17 mouse cellular contexts compared by ENCODE assay signal in the genomic region with DNA sequence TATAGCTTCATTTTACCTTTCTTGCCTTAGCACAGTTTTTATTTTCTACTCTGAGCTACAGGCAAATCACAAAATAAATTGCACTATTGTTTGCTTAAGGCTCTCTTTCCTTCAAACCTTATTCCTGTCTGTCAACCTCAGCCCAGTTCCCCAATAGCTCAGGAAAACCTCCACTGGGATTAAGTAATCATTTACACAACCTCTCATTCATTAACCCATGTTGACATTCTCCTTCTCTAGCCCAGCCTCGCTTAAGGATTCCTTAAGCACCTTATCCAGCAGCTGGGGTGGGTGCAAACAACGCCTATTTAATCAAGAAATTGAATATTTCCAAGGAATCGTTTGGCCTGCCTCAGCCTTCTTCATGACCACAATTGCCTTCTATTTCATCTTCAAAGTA. TPM values are rescaled to one million over a fixed set of nuclear protein-coding genes. Genes with fewer than 3 reads are reported as not detected.
DNase-seq lines count a peak whose midpoint lies in the region; ATAC-seq lines count a peak whose summit lies in the region.
"Had no signal": no experiment of that assay in that cellular context is flagged by ENCODE, and none has a peak within 500 bp of the region (broad histone marks: within the 10 kb centered on the region; RNA-seq: fewer than 3 reads in every experiment).

No protein-coding gene starts in this region.

- no peak overlapping the region for H3K27ac ChIP-seq in kidney, embryonic 14.5 days (ENCODE audit: low read depth, low read length)
- no peak overlapping the region for H3K27ac ChIP-seq in midbrain, embryonic 11.5 days (ENCODE audit: low read depth, low read length)
- H3K27ac ChIP-seq in midbrain, embryonic 14.5 days (replicated peaks; ENCODE audit: low read depth, low read length): no peak overlapping the region
- H3K27ac ChIP-seq in liver, embryonic 16.5 days (ENCODE audit: low read length): no peak overlapping the region
- H3K27ac ChIP-seq: embryonic facial prominence, embryonic 13.5 days; gastrocnemius, adult 2 months; limb, embryonic 12.5 days; midbrain, embryonic 15.5 days had no signal

- no peaks in the 10 kb centered on the region for H3K36me3 ChIP-seq in kidney, embryonic 14.5 days (ENCODE audit: control insufficient read depth, insufficient read depth, low read length)
- H3K36me3 ChIP-seq in midbrain, embryonic 11.5 days (ENCODE audit: control insufficient read depth, insufficient read depth, low read length): no peaks in the 10 kb centered on the region
- H3K36me3 ChIP-seq in midbrain, embryonic 14.5 days (ENCODE audit: control insufficient read depth, insufficient read depth, low read length): no peaks in the 10 kb centered on the region
- no peaks in the 10 kb centered on the region for H3K36me3 ChIP-seq in liver, embryonic 16.5 days (ENCODE audit: control insufficient read depth, insufficient read depth)
- H3K36me3 ChIP-seq: embryonic facial prominence, embryonic 13.5 days; limb, embryonic 12.5 days; midbrain, embryonic 15.5 days had no signal

- H3K4me3 ChIP-seq in kidney, embryonic 14.5 days (ENCODE audit: low read length): no peak overlapping the region
- H3K4me3 ChIP-seq in midbrain, embryonic 11.5 days (ENCODE audit: low read depth, low read length): no peak overlapping the region
- no peak overlapping the region for H3K4me3 ChIP-seq in midbrain, embryonic 14.5 days (replicated peaks; ENCODE audit: low read depth, low read length)
- H3K4me3 ChIP-seq in liver, embryonic 16.5 days (ENCODE audit: low read depth, low read length): no peak overlapping the region
- H3K4me3 ChIP-seq: embryonic facial prominence, embryonic 13.5 days; gastrocnemius, adult 2 months; limb, embryonic 12.5 days; midbrain, embryonic 15.5 days had no signal

- 56% methylated on average over 3 of the region's 3 CpGs for WGBS in kidney, embryonic 14.5 days
- 55% methylated on average over 3 of the region's 3 CpGs for WGBS in midbrain, embryonic 11.5 days
- WGBS in midbrain, embryonic 14.5 days: 59% methylated on average over 3 of the region's 3 CpGs
- WGBS in liver, embryonic 16.5 days (ENCODE audit: insufficient replicate concordance): 45% methylated on average over 3 of the region's 3 CpGs

- ATAC-seq in kidney, embryonic 14.5 days (ENCODE audit: low FRiP score, low TSS enrichment): no peak
- 0 out of 2 replicates have a peak, but pooled peaks have one; percentile 42 for ATAC-seq in midbrain, embryonic 11.5 days (ENCODE audit: low FRiP score)
- ATAC-seq in midbrain, embryonic 14.5 days (ENCODE audit: low FRiP score, low TSS enrichment): no peak
- ATAC-seq in liver, embryonic 16.5 days (ENCODE audit: low read depth): peak; percentile 77
- ATAC-seq: midbrain, embryonic 15.5 days had no signal

- H3K4me2 ChIP-seq in kidney, embryonic 14.5 days (replicated peaks; ENCODE audit: low read depth, low read length): no peak overlapping the region
- H3K4me2 ChIP-seq in midbrain, embryonic 11.5 days: no peak overlapping the region
- no peak overlapping the region for H3K4me2 ChIP-seq in midbrain, embryonic 14.5 days (ENCODE audit: low read length)
- H3K4me2 ChIP-seq in liver, embryonic 16.5 days (ENCODE audit: low read depth, low read length): no peak overlapping the region
- H3K4me2 ChIP-seq: embryonic facial prominence, embryonic 13.5 days; limb, embryonic 12.5 days; midbrain, embryonic 15.5 days had no signal

- no peaks in the 10 kb centered on the region for H3K4me1 ChIP-seq in kidney, embryonic 14.5 days (ENCODE audit: control insufficient read depth, insufficient read depth, low read length)
- no peaks in the 10 kb centered on the region for H3K4me1 ChIP-seq in midbrain, embryonic 11.5 days (ENCODE audit: control insufficient read depth, insufficient read depth, low read length)
- H3K4me1 ChIP-seq in midbrain, embryonic 14.5 days (ENCODE audit: control insufficient read depth, insufficient read depth, low read length): no peaks in the 10 kb centered on the region
- no peaks in the 10 kb centered on the region; the same call in 1 of the 2 replicates for H3K4me1 ChIP-seq in liver, embryonic 16.5 days (ENCODE audit: control insufficient read depth, low read depth, low read length)
- H3K4me1 ChIP-seq: embryonic facial prominence, embryonic 13.5 days; limb, embryonic 12.5 days; midbrain, embryonic 15.5 days had no signal

- no peaks in the 10 kb centered on the region for H3K27me3 ChIP-seq in kidney, embryonic 14.5 days (ENCODE audit: control insufficient read depth, insufficient read depth, low read length)
- no peaks in the 10 kb centered on the region for H3K27me3 ChIP-seq in midbrain, embryonic 11.5 days (ENCODE audit: control insufficient read depth, insufficient read depth, low read length)
- no peaks in the 10 kb centered on the region for H3K27me3 ChIP-seq in midbrain, embryonic 14.5 days (ENCODE audit: control insufficient read depth, insufficient read depth, low read length)
- no peaks in the 10 kb centered on the region for H3K27me3 ChIP-seq in liver, embryonic 16.5 days (ENCODE audit: control insufficient read depth, insufficient read depth, low read depth, low read length)
- H3K27me3 ChIP-seq: embryonic facial prominence, embryonic 13.5 days; limb, embryonic 12.5 days; midbrain, embryonic 15.5 days had no signal

- peak; percentile 75 for DNase-seq in kidney, adult 9 months
- DNase-seq in midbrain, embryonic 11.5 days (ENCODE audit: low spot score, missing footprints): no peak
- no peak for DNase-seq in midbrain, embryonic 14.5 days
- peak; percentile 28 for DNase-seq in yolk sac, embryonic 10.5 days (ENCODE audit: low spot score)
- no peak for DNase-seq in adrenal gland, adult 18-20 months (ENCODE audit: low spot score in 2 of 2)
- DNase-seq in gastrocnemius, postnatal 25 days: no peak
- DNase-seq: adrenal gland, postnatal 25 days; B cell, adult 2 months; cerebellum, adult 8-10 months; gastrocnemius, adult 2 months; layer of hippocampus, adult 9-11 months; thymus, postnatal 14 days had no signal

- no peak overlapping the region for H3K9ac ChIP-seq in kidney, embryonic 14.5 days (ENCODE audit: low read depth, low read length)
- no peak overlapping the region for H3K9ac ChIP-seq in midbrain, embryonic 11.5 days (ENCODE audit: low read length)
- H3K9ac ChIP-seq in midbrain, embryonic 14.5 days (replicated peaks; ENCODE audit: low read length): no peak overlapping the region
- no peak overlapping the region for H3K9ac ChIP-seq in liver, embryonic 16.5 days (ENCODE audit: low read depth, low read length)
- H3K9ac ChIP-seq: embryonic facial prominence, embryonic 13.5 days; limb, embryonic 12.5 days; midbrain, embryonic 15.5 days had no signal

- no peaks in the 10 kb centered on the region for H3K9me3 ChIP-seq in kidney, embryonic 14.5 days (ENCODE audit: control insufficient read depth, low read length)
- H3K9me3 ChIP-seq in midbrain, embryonic 11.5 days (ENCODE audit: control insufficient read depth, low read length): no peaks in the 10 kb centered on the region
- H3K9me3 ChIP-seq in midbrain, embryonic 14.5 days (ENCODE audit: control insufficient read depth, low read length): no peaks in the 10 kb centered on the region
- no peaks in the 10 kb centered on the region for H3K9me3 ChIP-seq in liver, embryonic 16.5 days (replicated peaks; ENCODE audit: control insufficient read depth, low read length)
- H3K9me3 ChIP-seq: embryonic facial prominence, embryonic 13.5 days; limb, embryonic 12.5 days; midbrain, embryonic 15.5 days had no signal

RNA-seq across cellular contexts. Expression of a gene that starts 40.1 kb away (rescaled TPM):
- polyA plus RNA-seq in kidney, embryonic 14.5 days (2014; fragmentation: Nextera tagmentation; extraction: Ambion mirVana): 10.0 and 25.3 TPM in 2 replicates
- 1.1 and 1.6 TPM in 2 replicates for polyA plus RNA-seq in midbrain, embryonic 11.5 days (2014; fragmentation: Nextera tagmentation; extraction: Ambion mirVana)
- polyA plus RNA-seq in midbrain, embryonic 14.5 days (2014; fragmentation: Nextera tagmentation; extraction: Ambion mirVana): 1.1 and 1.5 TPM in 2 replicates
- polyA plus RNA-seq in liver, embryonic 16.5 days (2015; fragmentation: Nextera tagmentation; extraction: Ambion mirVana): 6.1 and 6.9 TPM in 2 replicates
- 10 to 100 TPM in 1 of 2 experiments, 1 to 10 TPM in 1; 8.1 to 10.5 TPM for total RNA-seq in adrenal gland, adult 18-20 months (2021)
- total RNA-seq in gastrocnemius, postnatal 25 days (2021): 10 to 100 TPM in 1 of 2 experiments, 1 to 10 TPM in 1; 7.1 to 15.6 TPM

Comparison
In these comparisons a context has a peak if more than half of its experiments do, and no peak if none do; other contexts are left out.
1. ATAC-seq: peak in midbrain, embryonic 11.5 days (single experiment) and liver, embryonic 16.5 days (single experiment); none in kidney, embryonic 14.5 days (single experiment) and midbrain, embryonic 14.5 days (single experiment).
2. DNase-seq: peak in kidney, adult 9 months (single experiment) and yolk sac, embryonic 10.5 days (single experiment); none in midbrain, embryonic 11.5 days (single experiment), midbrain, embryonic 14.5 days (single experiment), adrenal gland, adult 18-20 months (0 of 2) and gastrocnemius, postnatal 25 days (single experiment).